Comparison of ENCODE assay signal across 8 mouse cellular contexts in the genomic region with DNA sequence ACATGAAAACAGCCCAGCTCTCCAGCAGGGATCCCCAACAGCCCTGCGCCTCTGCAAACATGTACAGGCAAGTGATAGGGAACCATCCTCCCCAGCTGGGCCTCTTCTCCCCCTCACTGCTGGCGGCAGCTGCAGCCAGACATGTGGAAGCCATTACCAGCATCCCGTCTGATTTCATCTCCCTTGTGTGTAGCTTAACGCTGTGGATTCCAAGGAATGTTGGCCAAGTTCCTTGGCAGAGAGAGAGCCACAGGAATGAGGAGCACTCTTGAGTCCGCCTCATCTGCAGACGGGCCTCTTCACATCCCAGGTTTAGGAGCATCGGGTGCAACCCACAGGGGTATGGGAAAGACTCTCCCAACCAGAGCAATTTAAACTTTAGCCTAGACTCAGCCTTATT.
A peak's percentile ranks its signal among the peaks of the same experiment; 100 is the strongest.
DNase-seq lines count a peak whose midpoint lies in the region; ATAC-seq and TF ChIP-seq lines count a peak whose summit lies in the region.

No protein-coding gene starts in this region.

- no peaks in the 10 kb centered on the region for H3K9me3 ChIP-seq in midbrain, postnatal 0 days (ENCODE audit: low read length)
- no peaks in the 10 kb centered on the region for H3K9me3 ChIP-seq in midbrain, embryonic 15.5 days
- H3K9me3 ChIP-seq in forebrain, embryonic 16.5 days (ENCODE audit: control insufficient read depth, low read length), result no peaks in the 10 kb centered on the region
- no peaks in the 10 kb centered on the region for H3K9me3 ChIP-seq in limb, embryonic 10.5 days (replicated peaks)

- no peak overlapping the region for H3K4me3 ChIP-seq in midbrain, postnatal 0 days (ENCODE audit: low read depth, low read length)
- H3K4me3 ChIP-seq in midbrain, embryonic 15.5 days, result no peak overlapping the region
- H3K4me3 ChIP-seq in forebrain, embryonic 16.5 days (replicated peaks; ENCODE audit: low read length), result no peak overlapping the region
- 0 out of 2 replicates have a peak overlapping the region, but pooled peaks have one; percentile 9 for H3K4me3 ChIP-seq in limb, embryonic 10.5 days

- ATAC-seq in midbrain, postnatal 0 days (ENCODE audit: low FRiP score), result no peak
- ATAC-seq in midbrain, embryonic 15.5 days (replicated peaks), result no peak
- ATAC-seq in forebrain, embryonic 16.5 days, result no peak

- DNase-seq in midbrain, postnatal 0 days (ENCODE audit: low spot score), result peak; percentile 37
- DNase-seq in heart, postnatal 25 days (ENCODE audit: low spot score), result peak; percentile 76
- peak; percentile 76 for DNase-seq in limb, embryonic 10.5 days (ENCODE audit: low spot score)
- DNase-seq in ovary, postnatal 36 days (ENCODE audit: low spot score), result peak; percentile 44
- DNase-seq in thymus, adult 18-20 months, result no peak
- DNase-seq in cerebellum, adult 9-11 months, result no peak

- WGBS in midbrain, postnatal 0 days, result 65% methylated on average over 7 of the region's 7 CpGs
- WGBS in midbrain, embryonic 15.5 days, result 60% methylated on average over 7 of the region's 7 CpGs
- whole genome bisulfite sequencing in forebrain, embryonic 16.5 days, result 45% methylated on average over 7 of the region's 7 CpGs
- 26% methylated on average over 7 of the region's 7 CpGs for WGBS in limb, embryonic 10.5 days

- peaks cover 6% of the 10 kb centered on the region for H3K4me1 ChIP-seq in midbrain, postnatal 0 days (ENCODE audit: insufficient read depth, low read length)
- H3K4me1 ChIP-seq in midbrain, embryonic 15.5 days, result peaks cover 32% of the 10 kb centered on the region
- peaks cover 45% of the 10 kb centered on the region for H3K4me1 ChIP-seq in forebrain, embryonic 16.5 days (replicated peaks; ENCODE audit: control insufficient read depth, insufficient read depth, low read length)
- peaks cover 59% of the 10 kb centered on the region for H3K4me1 ChIP-seq in limb, embryonic 10.5 days

- H3K4me2 ChIP-seq in midbrain, postnatal 0 days (ENCODE audit: low read depth, low read length, poor library complexity, severe bottlenecking), result no peak overlapping the region
- H3K4me2 ChIP-seq in midbrain, embryonic 15.5 days, result no peak overlapping the region
- no peak overlapping the region for H3K4me2 ChIP-seq in forebrain, embryonic 16.5 days (ENCODE audit: low read length)

- no peaks in the 10 kb centered on the region for H3K27me3 ChIP-seq in midbrain, postnatal 0 days (ENCODE audit: insufficient read depth, low read length)
- H3K27me3 ChIP-seq in midbrain, embryonic 15.5 days (replicated peaks), result peaks cover 10% of the 10 kb centered on the region; the same call in 1 of the 2 replicates
- no peaks in the 10 kb centered on the region for H3K27me3 ChIP-seq in forebrain, embryonic 16.5 days (replicated peaks; ENCODE audit: control insufficient read depth, insufficient read depth, low read length)
- peaks cover 39% of the 10 kb centered on the region for H3K27me3 ChIP-seq in limb, embryonic 10.5 days (ENCODE audit: low read depth, poor library complexity, severe bottlenecking)

- H3K9ac ChIP-seq in midbrain, postnatal 0 days (replicated peaks; ENCODE audit: low read length, poor library complexity, severe bottlenecking), result no peak overlapping the region
- no peak overlapping the region for H3K9ac ChIP-seq in midbrain, embryonic 15.5 days
- H3K9ac ChIP-seq in forebrain, embryonic 16.5 days (replicated peaks; ENCODE audit: low read depth, low read length), result no peak overlapping the region

- H3K36me3 ChIP-seq in midbrain, postnatal 0 days (ENCODE audit: insufficient read depth, low read length), result no peaks in the 10 kb centered on the region
- H3K36me3 ChIP-seq in midbrain, embryonic 15.5 days (replicated peaks), result no peaks in the 10 kb centered on the region
- H3K36me3 ChIP-seq in forebrain, embryonic 16.5 days (ENCODE audit: control insufficient read depth, insufficient read depth), result no peaks in the 10 kb centered on the region
- no peaks in the 10 kb centered on the region for H3K36me3 ChIP-seq in limb, embryonic 10.5 days

- intact Hi-C loops in heart, postnatal 25 days (cut with DNase I), result no loop called here

- no peak overlapping the region for H3K27ac ChIP-seq in midbrain, postnatal 0 days (ENCODE audit: low read depth, low read length)
- H3K27ac ChIP-seq in midbrain, embryonic 15.5 days, result no peak overlapping the region
- peak overlapping the region; percentile 12; the same call in 1 of the 2 replicates for H3K27ac ChIP-seq in forebrain, embryonic 16.5 days (ENCODE audit: low read length)
- H3K27ac ChIP-seq in limb, embryonic 10.5 days, result peak overlapping the region; percentile 73

- no peak for TF ChIP-seq CTCF in midbrain, postnatal 0 days (IDR thresholded peaks at IDR 0.05)

Comparison
In these comparisons a context has a peak if more than half of its experiments do, and no peak if none do; other contexts are left out.
1. DNase-seq: peak in midbrain, postnatal 0 days (single experiment), heart, postnatal 25 days (single experiment), limb, embryonic 10.5 days (single experiment) and ovary, postnatal 36 days (single experiment); none in thymus, adult 18-20 months (0 of 2) and cerebellum, adult 9-11 months (single experiment).
2. H3K27ac ChIP-seq: peak in forebrain, embryonic 16.5 days (single experiment) and limb, embryonic 10.5 days (single experiment); none in midbrain, postnatal 0 days (single experiment) and midbrain, embryonic 15.5 days (single experiment).